Mouse (Mus musculus) kidney, postnatal 25 days (tissue): ENCODE results near the gene C2cd5.

ENCODE experiments used
- DNase-seq, 2 experiments: peaks; one replicate each; pipeline ENCODE4 v3.0.0; 2021; ENCODE audit warnings: mixed read lengths in 2 of 2

The C2cd5 gene

DNA sequence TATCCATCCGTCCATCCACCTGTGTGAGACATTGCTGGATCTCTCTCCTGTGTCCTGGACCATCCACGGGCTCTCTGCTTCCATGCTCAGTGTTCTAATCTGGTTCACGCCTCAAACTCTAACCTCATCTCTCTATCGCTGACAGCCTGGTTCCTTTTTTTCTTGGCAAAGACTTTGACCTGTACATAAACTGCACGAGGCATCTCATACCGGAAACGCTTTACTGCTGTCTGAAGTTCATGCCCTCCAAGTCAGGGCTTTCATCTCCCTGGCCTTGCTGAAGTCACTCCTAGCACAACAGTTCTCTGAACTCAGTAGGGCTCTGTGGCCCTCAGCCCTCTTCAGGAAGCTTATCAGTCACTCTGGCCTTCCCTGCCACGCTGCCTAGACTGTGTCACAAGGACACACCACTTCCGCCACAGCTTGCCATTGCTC is 15.1 kb upstream of the C2cd5 start:
- peak; percentile 38 to 71 for DNase-seq

DNA sequence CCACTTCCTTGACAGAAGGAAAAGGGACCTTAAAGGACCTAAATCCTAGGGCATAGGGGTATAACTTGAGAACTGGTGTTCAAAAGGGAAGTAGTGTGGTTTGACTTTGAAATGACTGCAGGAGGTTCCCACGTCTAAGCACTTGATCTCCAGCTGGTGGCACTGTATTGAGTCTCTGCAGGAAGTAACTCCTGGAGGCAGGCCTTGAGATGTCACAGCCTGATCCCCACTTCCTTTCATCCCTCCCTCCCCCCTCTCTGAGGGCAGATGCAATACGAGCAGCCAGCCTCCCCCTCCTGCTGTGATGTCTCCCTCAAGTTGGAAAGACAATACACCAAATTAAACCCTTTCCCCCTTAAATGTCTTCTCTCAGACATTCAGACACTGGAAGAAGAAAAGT is 14.6 kb upstream of the C2cd5 start:
- DNase-seq, result peak; percentile 59 to 74

DNA sequence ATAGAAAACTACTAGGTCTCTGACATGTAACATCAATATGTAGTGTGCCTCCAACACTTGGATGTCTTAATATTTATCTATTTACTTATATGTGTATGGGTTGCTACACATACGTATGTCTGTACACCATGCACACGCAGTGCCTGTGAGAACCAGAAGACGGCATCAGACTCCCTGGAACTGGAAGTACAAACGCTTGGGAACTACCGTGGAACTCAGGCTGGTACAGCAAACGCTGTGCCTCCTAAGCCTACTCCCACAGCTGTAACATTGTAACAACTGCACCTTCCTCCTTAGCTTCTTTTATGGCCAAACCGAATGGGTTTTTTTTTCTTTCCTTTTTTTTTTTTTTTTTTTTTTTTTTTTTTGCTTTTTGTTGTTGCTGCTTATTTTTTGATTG is 10.4 kb upstream of the C2cd5 start:
- DNase-seq, result peak in 1 of 2 experiments; percentile 15

DNA sequence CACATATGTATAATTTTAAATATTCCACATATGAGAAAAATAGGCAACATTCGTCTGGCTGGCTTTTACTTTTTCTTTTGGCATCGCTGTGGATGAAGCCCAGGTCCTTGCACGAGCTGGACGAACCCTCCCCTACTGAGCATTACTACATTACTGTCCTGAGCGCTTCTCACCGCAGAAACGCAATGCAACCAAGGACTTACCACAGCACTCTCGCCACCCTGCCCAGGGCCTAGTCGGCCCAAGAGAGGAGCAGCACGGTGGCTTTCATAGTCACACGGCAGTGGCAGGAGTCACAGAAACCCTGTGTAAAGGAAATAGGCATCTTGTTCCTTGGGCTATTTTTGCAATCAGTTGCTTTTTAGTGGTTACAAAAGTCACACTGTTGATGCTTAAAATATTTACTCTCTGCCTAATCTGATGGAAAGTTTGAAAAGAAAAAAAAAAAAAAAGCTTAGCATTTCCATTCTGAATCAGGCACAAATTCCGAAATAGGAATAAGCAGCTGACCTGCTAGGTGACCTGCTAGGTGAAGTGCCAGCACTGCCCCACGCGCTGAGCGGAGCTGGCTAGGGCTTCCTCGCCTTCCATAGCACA is 9.8 kb upstream of the C2cd5 start:
- DNase-seq, result no peak

DNA sequence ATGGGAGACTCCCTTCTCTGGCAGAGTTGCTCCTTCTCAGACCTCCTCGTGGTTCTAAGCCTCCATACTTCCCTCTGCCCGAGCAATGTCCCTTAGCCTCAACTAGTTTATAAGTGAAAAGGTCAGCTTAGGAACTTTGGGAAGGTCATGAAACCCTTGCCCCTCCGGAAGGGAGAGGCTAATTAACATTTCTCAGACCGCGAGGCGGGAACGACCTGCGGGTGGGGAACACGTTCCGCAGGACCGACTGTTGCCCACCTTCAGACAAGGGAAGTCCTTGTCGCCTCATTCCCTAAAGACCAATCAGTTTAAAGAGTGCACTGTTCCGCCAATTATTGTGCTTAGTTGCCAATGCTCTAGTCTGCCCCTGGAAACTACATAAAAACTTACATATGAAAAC is 8.1 kb upstream of the C2cd5 start:
- no peak for DNase-seq

DNA sequence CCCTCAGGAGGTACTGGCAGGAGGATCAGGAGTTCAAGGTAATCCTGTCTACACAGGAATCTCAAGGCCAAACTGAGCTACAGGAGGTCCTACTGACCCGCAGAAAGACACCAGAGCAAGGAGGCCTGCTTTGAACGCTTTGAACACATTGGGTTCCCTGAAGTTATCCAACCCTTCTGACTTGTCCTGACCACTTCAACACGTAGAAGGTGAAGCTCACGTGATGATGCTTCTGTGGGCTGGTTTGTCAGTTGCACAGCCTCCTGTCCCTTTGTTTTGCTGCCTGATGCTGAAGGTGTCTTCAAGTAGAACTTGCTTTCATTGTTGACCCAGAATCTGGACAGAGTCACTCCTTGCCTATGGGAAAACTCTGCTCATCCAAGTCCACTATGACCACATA is 7.7 kb upstream of the C2cd5 start:
- no peak for DNase-seq

DNA sequence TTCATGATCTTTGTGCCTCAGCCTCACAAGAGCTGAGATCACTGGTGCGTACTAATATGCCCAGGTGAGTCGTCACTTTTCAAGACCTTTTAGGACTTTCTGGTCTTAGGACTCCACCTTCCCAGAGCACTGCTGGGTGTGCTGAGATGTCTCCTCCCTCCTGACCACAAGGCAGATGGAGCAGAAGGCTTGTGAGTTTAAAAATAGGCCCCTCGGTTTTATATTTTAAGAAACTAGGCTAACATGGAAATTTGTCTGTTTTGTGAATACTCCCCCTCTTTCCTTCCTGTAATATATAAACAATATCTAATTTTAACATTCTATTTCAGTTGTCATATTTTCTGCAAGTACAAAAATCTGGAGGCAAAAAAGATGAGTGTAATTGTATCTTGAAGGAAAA is 5.8 kb upstream of the C2cd5 start:
- no peak for DNase-seq

DNA sequence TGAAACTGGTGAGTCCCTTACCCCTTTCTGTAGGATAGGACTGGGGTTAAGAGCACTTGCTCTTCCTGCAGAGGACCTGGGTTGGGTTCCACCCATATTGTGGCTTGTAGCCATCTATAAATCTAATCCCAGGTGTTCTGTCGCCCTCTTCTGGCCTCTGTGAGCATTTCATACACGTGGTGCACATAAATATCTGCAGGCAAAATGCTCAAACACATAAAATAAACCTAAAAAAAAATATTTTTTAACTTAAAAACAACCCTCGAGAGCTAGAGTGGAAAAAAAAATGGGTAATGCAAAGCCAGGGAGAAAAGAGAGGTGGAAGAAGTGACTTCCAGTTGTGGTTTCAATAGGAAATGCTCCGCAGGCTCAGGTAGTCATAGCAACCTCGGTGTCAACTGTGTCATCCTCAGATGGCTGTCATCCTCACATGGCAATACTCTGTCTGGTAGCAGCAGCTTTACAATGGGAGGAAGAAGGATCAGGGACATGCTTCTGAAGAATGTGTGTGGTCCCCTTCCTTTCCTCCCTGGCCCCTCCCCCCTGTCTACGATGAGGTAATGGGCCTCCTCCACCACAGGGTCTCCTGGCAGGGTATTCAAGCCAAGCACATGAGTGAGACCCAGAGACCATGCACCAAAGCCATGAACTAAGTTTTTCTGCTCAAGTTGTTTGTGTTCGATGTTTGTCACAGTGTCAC is 4.2 kb upstream of the C2cd5 start:
- no peak for DNase-seq

DNA sequence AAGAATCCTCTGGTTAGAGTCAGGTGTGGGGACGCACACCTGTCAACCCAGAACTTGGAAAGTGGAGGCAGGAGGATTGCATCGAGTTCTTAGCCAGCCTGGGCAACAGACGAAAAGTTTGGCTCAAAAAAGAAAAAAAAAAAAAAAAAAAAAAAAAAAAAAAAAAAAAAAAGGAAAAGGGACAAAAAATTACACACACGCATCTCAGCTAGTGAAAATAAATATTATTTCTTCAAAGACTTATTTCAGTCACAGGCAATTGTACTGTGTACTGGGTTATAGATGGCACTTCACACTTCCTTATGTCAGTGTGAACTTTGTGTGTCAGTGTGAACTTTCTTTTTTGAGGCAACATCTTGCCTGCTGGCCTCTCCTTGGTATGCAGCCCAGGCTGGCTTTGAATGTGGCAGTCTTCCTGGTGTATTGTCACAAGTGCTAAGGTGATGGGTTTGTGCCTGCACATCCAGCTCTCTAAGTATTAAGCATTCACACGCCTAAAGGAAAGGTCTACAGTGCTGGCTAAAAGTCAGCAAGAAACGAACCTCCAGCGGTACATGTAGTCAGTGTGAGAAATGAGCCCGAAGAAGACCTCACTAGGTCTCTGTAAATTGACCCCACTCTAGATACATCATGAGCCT is 656 bp upstream of the C2cd5 start:
- no peak for DNase-seq

DNA sequence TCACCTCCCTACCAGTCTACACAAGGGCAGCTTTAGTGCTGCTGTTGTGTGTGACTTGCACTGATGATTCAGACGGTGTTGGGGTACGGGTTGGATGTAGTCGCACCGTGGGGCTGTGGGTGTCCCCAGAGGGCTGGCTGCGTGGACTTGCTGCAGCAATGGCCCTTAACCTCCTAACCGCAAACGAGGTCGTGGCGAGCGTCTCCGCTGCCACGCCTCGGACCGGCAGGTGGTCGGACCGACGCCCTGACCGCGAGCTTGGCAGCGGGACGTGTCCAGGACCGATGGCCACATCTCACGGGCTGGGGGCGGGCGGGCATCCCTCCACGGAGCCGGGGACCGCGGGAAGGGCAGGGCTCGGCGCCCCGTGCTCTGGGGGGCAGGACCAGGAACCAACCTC is 660 bp downstream of the C2cd5 start:
- DNase-seq, result peak; percentile 29 to 68

DNA sequence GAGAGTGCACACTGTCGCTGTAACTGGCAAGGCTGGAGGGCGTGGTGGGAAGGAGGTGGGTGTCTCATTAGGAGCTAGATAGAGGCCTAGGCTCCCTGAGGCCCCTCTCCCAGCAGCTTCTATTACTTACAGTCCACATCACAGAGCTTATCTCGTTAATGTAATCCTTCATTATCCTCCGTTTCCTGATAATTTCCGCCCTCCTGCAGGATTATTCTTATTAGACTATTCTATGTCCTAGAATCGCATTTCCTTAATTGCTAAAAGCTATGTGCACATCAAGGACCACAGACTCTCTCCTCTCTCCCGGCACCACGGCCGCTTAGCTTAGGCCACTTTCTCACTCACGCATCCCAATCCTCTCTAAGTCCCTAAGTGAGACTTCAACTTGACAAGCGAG is 4.8 kb downstream of the C2cd5 start:
- no peak for DNase-seq

DNA sequence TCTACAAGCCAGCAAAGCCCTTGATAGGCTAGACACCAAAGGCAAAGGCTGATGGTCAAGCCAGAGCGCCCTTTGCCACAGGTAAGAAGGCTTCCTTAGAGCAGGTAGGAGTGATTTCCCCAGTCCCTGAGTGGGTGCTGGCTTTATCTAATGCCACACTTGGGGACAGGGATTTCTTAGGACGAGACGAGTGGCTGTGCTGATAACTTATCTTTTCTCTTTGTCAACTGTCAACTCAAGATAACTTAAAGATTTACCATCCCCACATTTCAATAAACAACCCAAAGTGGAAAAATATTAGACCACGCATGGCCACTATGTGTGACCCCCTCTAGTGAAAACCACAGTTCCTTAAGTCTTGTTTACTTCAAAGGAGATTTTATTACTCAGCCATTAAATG is 7.1 kb downstream of the C2cd5 start:
- no peak for DNase-seq

DNA sequence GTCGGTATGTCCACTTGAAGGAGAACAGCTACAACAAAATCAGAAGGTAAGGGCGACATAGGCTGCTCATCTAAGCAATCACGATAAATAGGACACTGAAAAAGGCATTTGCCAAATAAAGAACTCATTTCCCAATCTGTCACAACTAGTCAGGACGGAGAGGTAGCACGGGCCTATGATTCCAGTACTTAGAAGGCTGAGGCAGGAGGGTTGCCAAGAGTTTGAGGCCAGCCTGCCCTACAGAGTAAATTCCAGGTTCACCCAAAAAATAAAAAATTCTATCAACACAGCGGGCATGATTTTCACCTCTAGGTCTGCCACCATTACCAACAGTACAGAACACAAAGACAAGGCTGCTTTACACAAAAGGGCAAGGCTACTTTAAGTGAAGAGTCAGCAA is 8.9 kb downstream of the C2cd5 start:
- no peak for DNase-seq

DNA sequence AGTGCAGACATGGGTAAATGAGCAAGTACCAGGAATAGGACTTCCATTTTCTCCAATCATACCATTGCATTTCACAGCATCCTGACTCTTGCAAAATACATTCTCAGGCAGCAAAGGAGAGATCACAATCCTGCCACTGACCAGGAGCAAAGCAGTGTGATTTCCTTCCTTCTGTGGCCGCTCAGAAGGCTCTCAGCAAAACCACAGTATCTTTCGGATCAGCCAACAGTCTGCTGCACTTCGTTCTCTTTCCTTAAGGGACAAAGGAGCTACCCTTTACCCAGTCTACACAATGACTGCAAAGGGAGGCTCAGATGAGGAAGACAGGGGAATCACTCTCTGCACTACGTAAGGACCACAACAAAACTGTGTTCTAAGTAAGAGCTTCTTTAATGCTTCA is 12.6 kb downstream of the C2cd5 start:
- no peak for DNase-seq

DNA sequence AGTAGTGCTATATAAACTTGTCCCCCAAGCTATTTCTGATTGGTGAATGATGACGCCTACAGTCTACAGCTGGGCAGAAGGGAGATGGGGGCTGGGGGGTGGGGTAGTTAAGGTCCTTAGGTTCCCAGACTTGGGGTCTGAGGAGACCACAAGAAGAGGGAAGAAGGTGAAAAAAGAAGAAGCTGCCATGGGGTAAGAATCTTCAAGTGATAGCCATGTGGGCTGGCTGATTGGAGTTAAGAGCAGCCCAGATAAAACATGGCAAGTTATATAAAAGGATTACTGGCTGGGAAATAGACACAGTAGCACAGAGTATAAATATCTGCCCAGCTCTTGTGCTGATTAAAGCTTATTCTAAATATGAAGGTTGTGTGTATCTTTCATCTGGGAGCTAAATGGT is 14.0 kb downstream of the C2cd5 start:
- DNase-seq, result no peak

DNA sequence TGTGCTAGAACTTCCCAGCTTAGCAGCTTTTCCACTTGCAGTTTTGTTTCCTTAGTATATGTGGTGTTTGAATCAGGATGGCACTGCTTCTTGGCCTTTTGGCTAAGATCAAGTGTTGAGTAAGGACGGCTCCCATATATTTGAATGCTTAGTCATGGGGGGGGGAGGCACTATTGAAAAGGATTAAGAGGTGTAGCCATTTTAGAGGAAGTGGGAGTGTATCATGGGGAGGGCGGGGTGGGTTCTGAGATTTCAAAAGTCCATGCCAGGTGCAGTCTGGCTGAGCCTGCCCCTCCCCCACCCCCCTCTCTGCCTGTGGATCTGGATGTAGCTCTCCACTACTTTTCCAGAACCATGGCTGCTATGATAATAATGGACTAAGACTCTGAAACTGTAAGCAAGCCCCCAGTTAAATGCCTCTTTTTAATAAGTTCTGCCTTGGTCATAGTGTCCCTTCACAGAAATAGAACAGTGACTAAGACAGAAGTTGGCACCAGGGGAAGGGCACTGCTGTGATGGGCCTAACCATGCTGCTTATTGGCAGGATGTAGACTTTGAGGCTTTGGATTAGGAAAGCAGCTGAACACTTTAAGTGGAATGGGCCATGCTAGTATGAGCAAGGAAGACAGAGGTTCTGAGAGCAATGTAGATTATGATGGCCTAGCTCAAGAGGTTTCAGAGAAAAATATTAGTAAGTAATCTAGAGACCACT is 15.5 kb downstream of the C2cd5 start:
- no peak for DNase-seq

DNA sequence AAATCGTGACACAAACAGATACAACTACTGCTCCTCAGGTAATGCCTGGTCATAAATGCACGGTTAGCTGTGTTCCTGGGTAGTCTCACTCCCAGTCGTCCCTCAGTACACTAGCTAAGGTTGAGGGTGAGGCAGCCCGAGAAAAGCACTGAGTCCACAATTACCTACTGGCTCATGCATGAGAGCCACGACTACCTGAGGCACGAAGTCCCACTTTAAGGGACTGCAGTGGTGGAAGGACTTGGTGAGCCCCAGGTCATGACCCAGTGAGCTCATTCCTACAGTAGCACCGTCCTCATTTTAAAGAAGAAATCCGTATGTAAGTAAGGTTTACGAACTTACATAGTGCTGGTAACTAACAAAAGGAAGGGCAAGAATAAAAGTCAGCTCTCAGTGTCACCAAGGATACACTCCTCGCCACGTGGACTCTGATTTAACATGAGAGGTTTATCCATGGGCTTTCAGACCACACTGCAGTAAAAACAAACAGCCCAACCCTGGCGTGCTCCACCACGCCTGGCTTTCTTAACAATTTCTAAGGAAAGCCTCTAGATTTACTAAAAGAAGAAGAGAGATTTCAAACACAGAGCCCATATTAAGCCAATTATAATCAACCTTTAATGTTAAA is 18.3 kb downstream of the C2cd5 start:
- DNase-seq, result no peak

DNA sequence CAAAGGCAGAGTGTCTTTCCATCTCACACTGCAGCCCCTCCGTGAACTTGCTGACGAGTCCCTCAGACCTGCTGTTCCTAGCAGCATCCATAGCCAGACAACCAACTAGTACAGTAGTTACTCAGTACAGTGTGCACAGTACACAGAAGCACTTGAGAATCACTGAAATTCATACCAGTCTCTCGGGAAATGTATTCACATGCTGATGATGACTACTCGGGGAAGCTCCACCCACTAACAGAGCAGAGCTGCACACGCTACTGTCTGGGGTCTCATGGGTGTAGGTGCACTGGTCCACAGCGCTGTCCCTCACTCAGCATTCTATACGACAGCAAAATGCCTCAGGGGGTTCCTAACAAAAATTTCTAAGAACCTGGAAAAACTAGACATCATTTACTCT is 19.2 kb downstream of the C2cd5 start:
- no peak for DNase-seq

DNA sequence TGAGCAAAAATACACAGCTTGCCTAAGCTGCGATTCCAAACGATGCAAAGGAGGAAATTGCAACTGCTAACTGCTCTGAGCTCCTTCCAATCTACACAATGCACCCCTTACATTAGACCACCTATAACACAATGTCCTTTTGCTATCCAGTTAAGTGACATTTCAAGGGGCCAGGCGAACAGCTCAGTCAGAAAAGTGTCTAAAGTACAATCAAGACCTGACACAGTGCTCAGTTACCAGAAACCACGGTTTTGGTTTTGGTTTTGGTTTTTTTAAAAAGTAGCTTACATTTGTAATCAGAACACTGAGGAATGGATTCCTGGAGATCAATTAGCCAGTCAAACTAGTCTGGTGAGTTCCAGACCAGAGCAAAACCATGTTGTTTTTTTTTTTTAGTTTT is 20.8 kb downstream of the C2cd5 start:
- no peak for DNase-seq

DNA sequence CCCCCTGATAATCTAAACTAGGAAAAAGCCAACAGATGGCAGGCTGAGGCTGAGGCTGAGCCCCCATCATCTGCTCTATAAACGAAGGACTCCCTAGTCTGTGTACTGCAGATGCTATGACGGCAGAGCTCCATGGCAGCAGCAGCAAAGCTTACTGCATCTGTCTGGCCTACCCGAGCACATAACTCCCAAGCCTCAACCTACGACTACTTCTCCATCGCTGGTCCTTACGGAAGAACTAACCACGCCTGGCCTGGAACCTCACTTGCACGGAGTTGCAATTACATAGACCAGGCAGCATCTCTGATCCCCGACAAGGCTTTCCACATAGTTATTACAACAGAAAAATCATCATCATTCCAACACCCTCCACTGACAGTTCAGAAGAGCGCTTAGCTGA is 23.5 kb downstream of the C2cd5 start:
- no peak for DNase-seq

DNA sequence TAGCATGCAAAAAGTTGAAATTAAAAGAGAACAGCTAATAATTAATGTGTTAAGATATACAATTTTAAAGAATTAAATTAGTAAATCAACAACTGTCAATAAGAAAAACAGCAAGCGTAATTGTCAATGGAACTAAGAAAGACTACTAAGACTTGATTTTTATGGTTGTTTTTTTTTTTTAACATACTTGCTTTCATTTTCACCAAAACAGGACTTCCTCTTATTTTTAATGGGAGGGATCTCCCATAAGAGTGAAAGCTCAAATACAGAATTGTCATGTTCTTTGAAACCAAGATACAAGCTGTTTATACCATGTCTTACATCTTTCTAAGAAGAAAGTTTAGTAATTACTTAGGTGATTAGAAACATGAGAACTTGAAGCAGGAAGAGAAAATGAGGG is 26.0 kb downstream of the C2cd5 start:
- no peak for DNase-seq

DNA sequence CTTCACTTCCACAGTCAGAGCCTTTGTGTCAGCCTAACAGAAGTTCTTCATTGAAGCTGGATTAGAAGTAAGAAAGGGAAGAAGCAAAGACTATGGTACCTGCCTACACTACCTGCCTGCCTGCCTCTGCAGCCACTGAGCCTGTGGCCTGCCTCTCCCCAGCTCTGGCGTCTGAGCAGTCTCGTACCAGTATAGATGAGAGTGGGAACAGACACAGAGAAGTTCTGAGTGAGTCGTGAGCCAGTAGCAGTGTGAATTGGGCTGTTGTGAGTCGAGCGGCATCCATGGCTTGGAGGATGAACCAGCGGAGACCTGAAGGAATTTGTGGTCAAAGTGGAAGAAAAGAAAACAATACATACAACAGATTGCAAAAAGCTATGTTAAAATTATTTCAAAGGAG is 26.5 kb downstream of the C2cd5 start:
- DNase-seq, result no peak

DNA sequence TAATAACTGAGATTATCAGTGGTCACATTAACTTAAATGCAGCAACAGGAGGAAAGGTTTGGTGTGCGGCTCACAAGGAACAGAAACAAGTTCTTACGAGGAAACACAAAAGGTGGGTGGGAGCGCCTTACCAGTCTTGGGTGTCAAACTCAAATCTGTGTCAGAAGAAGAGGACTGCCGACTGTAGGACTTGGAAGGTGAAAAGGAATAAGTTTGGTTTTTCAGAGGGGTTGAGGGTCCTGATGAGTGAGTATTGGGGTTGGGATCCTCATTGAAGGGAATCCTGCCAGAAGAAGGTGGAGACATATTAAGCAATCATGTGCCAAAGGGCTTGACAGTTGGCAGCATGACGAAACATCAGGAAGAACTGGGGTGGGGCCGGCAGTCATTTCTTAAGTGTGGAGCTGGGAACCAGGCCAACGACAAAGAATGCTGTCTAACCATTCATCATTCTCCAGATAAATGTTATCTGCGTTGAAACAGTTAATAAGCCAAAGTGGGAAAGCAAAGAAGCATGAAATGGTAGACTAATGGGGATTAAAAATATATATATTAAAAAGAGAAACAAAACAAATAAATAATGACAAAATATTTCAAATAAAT is 27.4 kb downstream of the C2cd5 start:
- DNase-seq, result peak; percentile 66 to 69
